Mouse (Mus musculus) olfactory bulb, adult 2 months (tissue): ENCODE measurements at regions not wholly inside any gene's neighbourhood (a gene's known extent, or its start where the extent isn't known, plus 50 kb on each side); places are given as distances from the start of the nearest gene placed in this dataset.

Experiments used
- H3K27ac ChIP-seq: fragments of 200-500 bp; 2 replicates; pipeline ENCODE4 v1.5.1; 2012; ENCODE audit warnings: low read depth, low read length; ENCODE audit not compliant: insufficient read depth
- H3K4me1 ChIP-seq: fragments of 200-500 bp; 2 replicates; pipeline ENCODE4 v1.6.1; 2012; ENCODE audit warnings: low read length; ENCODE audit not compliant: control insufficient read depth, insufficient read depth
- H3K4me3 ChIP-seq: fragments of 200-500 bp; 2 replicates; pipeline ENCODE4 v1.5.1; 2012; ENCODE audit warnings: mild to moderate bottlenecking, low read depth, low read length, moderate library complexity; ENCODE audit not compliant: insufficient read depth
- CTCF ChIP-seq: fragments of 200-500 bp; IDR thresholded peaks from 2 replicates; pipeline ENCODE4 v1.5.1; 2012; ENCODE audit warnings: low read depth, mild to moderate bottlenecking, low read length, moderate library complexity; ENCODE audit not compliant: insufficient read depth
- POLR2A ChIP-seq: fragments of 200-500 bp; IDR thresholded peaks from 2 replicates; pipeline ENCODE4 v1.6.1; 2012; ENCODE audit warnings: mild to moderate bottlenecking, low read depth, low read length, moderate library complexity; ENCODE audit not compliant: insufficient read depth
- WGBS: fragments of 180-500 bp; shearing (Covaris S2); methylation state at CpG from one replicate; pipeline ENCODE4 v1.1.7; 2018; 5-methylcytosine and 5-hydroxymethylcytosine counted together

- H3K4me3 ChIP-seq: no peak overlapping the region
- peaks cover 12% of the 10 kb centered on the region for H3K4me1 ChIP-seq
- TF ChIP-seq POLR2A (no peak), CTCF (no peak)
- 4% methylated on average over 9 of the region's 9 CpGs for WGBS
- H3K27ac ChIP-seq: no peak overlapping the region
Observed at GRCm38 (mm10) chr1:34678734-34679068, 99.2 kb downstream of the Amer3 start.

GRCm38 (mm10) chr1:34686539-34686938 is 107.1 kb downstream of the Amer3 start:
- Histone ChIP-seq H3K27ac (no peak overlapping the region), H3K4me1 (no peaks in the 10 kb centered on the region), H3K4me3 (no peak overlapping the region)
- 55% methylated on average over 2 of the region's 2 CpGs for WGBS
- no peak for TF ChIP-seq POLR2A
- TF ChIP-seq CTCF: no peak

- Histone ChIP-seq H3K27ac (0 out of 2 replicates have a peak overlapping the region, but pooled peaks have one; percentile 12), H3K4me3 (no peak overlapping the region), H3K4me1 (peaks cover 4% of the 10 kb centered on the region; the same call in 1 of the 2 replicates)
- 30% methylated on average over 4 of the region's 4 CpGs for WGBS
- no peak for TF ChIP-seq POLR2A
- TF ChIP-seq CTCF: no peak
Observed at GRCm38 (mm10) chr1:34696533-34696932, 117.1 kb downstream of the Amer3 start.

GRCm38 (mm10) chr1:34700237-34701030 is 121.0 kb downstream of the Amer3 start:
- H3K27ac ChIP-seq: no peak overlapping the region
- H3K4me3 ChIP-seq: peak overlapping the region; percentile 24; the same call in 1 of the 2 replicates
- 22% methylated on average over 17 of the region's 17 CpGs for WGBS

GRCm38 (mm10) chr1:34701436-34701835 is 122.0 kb downstream of the Amer3 start:
- Histone ChIP-seq H3K4me3 (no peak overlapping the region), H3K4me1 (peaks cover 4% of the 10 kb centered on the region; the same call in 1 of the 2 replicates), H3K27ac (no peak overlapping the region)
- 81% methylated on average over 7 of the region's 7 CpGs for WGBS
- no peak for TF ChIP-seq POLR2A
- no peak for TF ChIP-seq CTCF

More at GRCm38 (mm10) chr1:34700237-34701030, 121.0 kb downstream of the Amer3 start:
- H3K4me1 ChIP-seq: peaks cover 4% of the 10 kb centered on the region; the same call in 1 of the 2 replicates
- TF ChIP-seq POLR2A: no peak
- TF ChIP-seq CTCF: peak; percentile 47; the same call in 1 of the 2 replicates

- 90% methylated on average over 2 of the region's 2 CpGs for WGBS
- H3K27ac ChIP-seq: no peak overlapping the region
- no peak overlapping the region for H3K4me3 ChIP-seq
- no peak for TF ChIP-seq CTCF
- TF ChIP-seq POLR2A: no peak
- no peaks in the 10 kb centered on the region for H3K4me1 ChIP-seq
Observed at GRCm38 (mm10) chr1:34709089-34709488, 129.6 kb downstream of the Amer3 start.

GRCm38 (mm10) chr1:34722674-34723073 is 120.2 kb downstream of the Fam168b start:
- Histone ChIP-seq H3K4me1 (no peaks in the 10 kb centered on the region), H3K27ac (no peak overlapping the region), H3K4me3 (no peak overlapping the region)
- TF ChIP-seq CTCF: no peak
- TF ChIP-seq POLR2A: no peak
- 87% methylated on average over 5 of the region's 5 CpGs for WGBS

GRCm38 (mm10) chr1:34732156-34732555 is 110.7 kb downstream of the Fam168b start:
- Histone ChIP-seq H3K27ac (no peak overlapping the region), H3K4me3 (no peak overlapping the region), H3K4me1 (no peaks in the 10 kb centered on the region)
- 87% methylated on average over 7 of the region's 7 CpGs for WGBS
- TF ChIP-seq POLR2A (no peak), CTCF (no peak)

GRCm38 (mm10) chr1:34733026-34733913 is 109.6 kb downstream of the Fam168b start:
- H3K27ac ChIP-seq: no peak overlapping the region
- no peak overlapping the region for H3K4me3 ChIP-seq
- 86% methylated on average over 17 of the region's 17 CpGs for WGBS
- no peaks in the 10 kb centered on the region for H3K4me1 ChIP-seq
- TF ChIP-seq CTCF (no peak), POLR2A (no peak)
